Mouse (Mus musculus) E14TG2a.4 (cell line): ENCODE results near the gene Ovol2.
A peak's percentile ranks its signal among the peaks of the same experiment; 100 is the strongest.

Source experiments
- H3K27me3 ChIP-seq: 2 replicates; pipeline ENCODE4 v1.6.1; 2014; ENCODE audit warnings: low read length, control low read depth; ENCODE audit not compliant: insufficient read depth
- H3K36me3 ChIP-seq: 2 replicates; pipeline ENCODE4 v1.6.1; 2014; ENCODE audit warnings: low read length, control low read depth; ENCODE audit not compliant: insufficient read depth
- H3K4me1 ChIP-seq: replicated peaks from 2 replicates; pipeline ENCODE4 v1.6.1; 2014; ENCODE audit warnings: low read depth, low read length, control low read depth
- H3K4me3 ChIP-seq: replicated peaks from 2 replicates; pipeline ENCODE4 v1.5.1; 2014; ENCODE audit warnings: mild to moderate bottlenecking, low read length
- H3K9me3 ChIP-seq: 2 replicates; pipeline ENCODE4 v1.6.1; 2014; ENCODE audit warnings: low read length, control low read depth
- CTCF ChIP-seq: conservative IDR thresholded peaks from 2 replicates; pipeline ENCODE4 v1.5.1; 2014; ENCODE audit warnings: low read length
- NANOG ChIP-seq: IDR thresholded peaks from 2 replicates; pipeline ENCODE4 v1.6.1; 2014; ENCODE audit warnings: borderline replicate concordance, low read length, mixed read lengths
- POU5F1 ChIP-seq: IDR thresholded peaks from 2 replicates; pipeline ENCODE4 v1.6.1; 2014; ENCODE audit warnings: low read length, borderline replicate concordance

Gene Ovol2

GRCm38 (mm10) chr2:144330960-144331371, 980 bp downstream of the Ovol2 start:
- no peaks in the 10 kb centered on the region for H3K9me3 ChIP-seq
- peak overlapping the region; percentile 83 for H3K4me3 ChIP-seq
- peaks cover 69% of the 10 kb centered on the region for H3K27me3 ChIP-seq
- peaks cover 64% of the 10 kb centered on the region for H3K4me1 ChIP-seq
- H3K36me3 ChIP-seq, result no peaks in the 10 kb centered on the region
- TF ChIP-seq NANOG (no peak), POU5F1 (no peak)

DNA sequence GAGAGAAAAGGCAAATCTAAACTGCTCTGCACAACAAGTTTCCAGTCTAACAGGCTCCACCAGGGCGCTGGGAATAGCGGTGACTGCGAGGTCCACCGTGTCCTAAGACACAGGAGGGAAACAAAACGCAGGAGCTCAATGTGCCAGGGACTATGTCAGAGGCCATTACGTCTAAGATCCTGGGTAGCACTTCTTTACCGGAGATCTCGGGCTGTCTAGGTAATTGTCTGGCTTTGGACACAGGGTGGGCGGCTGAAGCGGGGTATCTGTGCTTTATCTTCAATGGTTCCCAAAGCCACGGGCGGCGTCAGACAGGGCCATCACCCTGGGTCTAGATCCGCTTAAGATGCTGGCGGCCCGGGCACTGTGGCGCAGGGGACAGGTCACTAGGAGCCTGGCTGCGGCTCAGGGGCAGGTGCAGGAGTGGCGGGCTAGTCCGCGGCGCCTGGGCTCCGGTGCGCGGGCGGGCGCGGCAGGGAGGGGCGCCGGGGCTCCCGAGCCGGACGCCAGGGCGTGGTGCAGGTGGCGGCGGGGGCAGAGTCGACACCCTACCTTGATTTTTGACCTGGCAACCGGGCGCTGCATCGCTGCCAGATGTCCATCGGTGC, 1.5 kb downstream of the Ovol2 start:
- peak overlapping the region; percentile 83 for H3K4me3 ChIP-seq
- H3K9me3 ChIP-seq, result no peaks in the 10 kb centered on the region
- H3K36me3 ChIP-seq, result no peaks in the 10 kb centered on the region
- H3K27me3 ChIP-seq, result peaks cover 69% of the 10 kb centered on the region
- no peak for TF ChIP-seq POU5F1
- no peak for TF ChIP-seq NANOG
- TF ChIP-seq CTCF, result no peak
- H3K4me1 ChIP-seq, result peaks cover 68% of the 10 kb centered on the region

- no peaks in the 10 kb centered on the region for H3K36me3 ChIP-seq
- peaks cover 68% of the 10 kb centered on the region for H3K4me1 ChIP-seq
- H3K9me3 ChIP-seq, result no peaks in the 10 kb centered on the region
- TF ChIP-seq NANOG (no peak), CTCF (no peak), POU5F1 (no peak)
- peaks cover 64% of the 10 kb centered on the region for H3K27me3 ChIP-seq
- H3K4me3 ChIP-seq, result peak overlapping the region; percentile 83
These were observed 2.0 kb downstream of the Ovol2 start for GRCm38 (mm10) chr2:144329937-144330336.

GRCm38 (mm10) chr2:144329451-144329850, 2.5 kb downstream of the Ovol2 start:
- peaks cover 59% of the 10 kb centered on the region for H3K27me3 ChIP-seq
- TF ChIP-seq NANOG, result no peak
- TF ChIP-seq POU5F1, result no peak
- no peak for TF ChIP-seq CTCF
- no peaks in the 10 kb centered on the region for H3K9me3 ChIP-seq
- peak overlapping the region; percentile 83 for H3K4me3 ChIP-seq
- no peaks in the 10 kb centered on the region for H3K36me3 ChIP-seq
- peaks cover 68% of the 10 kb centered on the region for H3K4me1 ChIP-seq

- TF ChIP-seq NANOG (no peak), CTCF (no peak), POU5F1 (no peak)
- H3K4me1 ChIP-seq, result peaks cover 37% of the 10 kb centered on the region
- peaks cover 12% of the 10 kb centered on the region; the same call in 1 of the 2 replicates for H3K27me3 ChIP-seq
- H3K36me3 ChIP-seq, result no peaks in the 10 kb centered on the region
- no peak overlapping the region for H3K4me3 ChIP-seq
- H3K9me3 ChIP-seq, result no peaks in the 10 kb centered on the region
These were observed 7.7 kb downstream of the Ovol2 start for GRCm38 (mm10) chr2:144324218-144324617.

DNA sequence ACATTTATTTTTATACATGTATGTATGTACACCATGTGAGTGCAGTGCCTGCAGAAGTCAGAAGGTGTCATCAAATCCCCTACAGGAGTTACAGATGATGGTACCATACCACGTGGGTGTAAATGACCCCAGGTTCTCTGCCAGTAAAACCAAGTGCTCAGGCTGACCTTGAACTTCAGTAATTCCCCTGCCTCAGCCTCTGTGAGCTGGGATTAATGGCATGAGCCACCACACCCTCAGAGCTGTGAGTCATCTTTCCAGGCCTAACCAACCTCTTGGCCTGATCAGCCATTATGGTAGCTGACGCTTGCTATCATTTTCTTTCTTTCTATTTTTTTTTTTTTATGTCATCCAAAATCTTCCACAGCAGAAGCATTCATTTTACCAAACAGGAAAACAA, 20.6 kb downstream of the Ovol2 start:
- Histone ChIP-seq H3K27me3 (no peaks in the 10 kb centered on the region), H3K4me3 (no peak overlapping the region), H3K4me1 (peaks cover 39% of the 10 kb centered on the region), H3K9me3 (no peaks in the 10 kb centered on the region), H3K36me3 (no peaks in the 10 kb centered on the region)
- no peak for TF ChIP-seq NANOG
- no peak for TF ChIP-seq CTCF
- TF ChIP-seq POU5F1, result no peak

- TF ChIP-seq CTCF (no peak), NANOG (no peak)
- H3K9me3 ChIP-seq, result no peaks in the 10 kb centered on the region
- no peaks in the 10 kb centered on the region for H3K27me3 ChIP-seq
- peaks cover 47% of the 10 kb centered on the region for H3K4me1 ChIP-seq
- 0 out of 2 replicates have a peak overlapping the region, but pooled peaks have one; percentile 3 for H3K4me3 ChIP-seq
- H3K36me3 ChIP-seq, result no peaks in the 10 kb centered on the region
These were observed 21.7 kb downstream of the Ovol2 start for GRCm38 (mm10) chr2:144310273-144310672.

DNA sequence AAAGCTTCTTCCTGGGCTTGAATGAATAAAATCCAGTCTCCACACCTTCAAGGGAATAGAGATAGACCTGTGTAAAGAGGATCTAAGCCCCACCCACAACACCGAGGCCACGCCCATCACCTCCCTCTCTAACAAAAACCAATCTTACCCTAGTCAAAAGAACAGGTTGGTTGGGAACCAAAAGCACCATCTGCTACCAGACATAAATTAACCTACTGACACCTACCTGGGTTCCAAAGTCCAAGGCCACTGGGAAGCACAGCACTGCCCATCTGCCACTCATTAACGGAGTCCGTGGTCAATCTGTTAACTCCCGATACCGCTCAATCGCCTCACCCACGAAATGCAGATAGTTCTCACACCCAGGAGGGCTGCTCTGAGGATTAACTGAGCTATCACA, 23.4 kb downstream of the Ovol2 start:
- no peaks in the 10 kb centered on the region for H3K9me3 ChIP-seq
- TF ChIP-seq NANOG, result no peak
- no peak for TF ChIP-seq CTCF
- H3K36me3 ChIP-seq, result no peaks in the 10 kb centered on the region
- no peaks in the 10 kb centered on the region for H3K27me3 ChIP-seq
- H3K4me1 ChIP-seq, result peaks cover 59% of the 10 kb centered on the region
- no peak overlapping the region for H3K4me3 ChIP-seq

GRCm38 (mm10) chr2:144305721-144306294, 26.1 kb downstream of the Ovol2 start:
- TF ChIP-seq NANOG, result no peak
- peak; percentile 23; the same call in 1 of the 2 replicates for TF ChIP-seq CTCF
- no peak for TF ChIP-seq POU5F1
- peaks cover 53% of the 10 kb centered on the region for H3K4me1 ChIP-seq
- no peaks in the 10 kb centered on the region for H3K9me3 ChIP-seq
- H3K36me3 ChIP-seq, result no peaks in the 10 kb centered on the region
- H3K4me3 ChIP-seq, result peak overlapping the region; percentile 53
- peaks cover 2% of the 10 kb centered on the region; the same call in 1 of the 2 replicates for H3K27me3 ChIP-seq
